8 mouse cellular contexts compared by ENCODE assay signal in the genomic region with DNA sequence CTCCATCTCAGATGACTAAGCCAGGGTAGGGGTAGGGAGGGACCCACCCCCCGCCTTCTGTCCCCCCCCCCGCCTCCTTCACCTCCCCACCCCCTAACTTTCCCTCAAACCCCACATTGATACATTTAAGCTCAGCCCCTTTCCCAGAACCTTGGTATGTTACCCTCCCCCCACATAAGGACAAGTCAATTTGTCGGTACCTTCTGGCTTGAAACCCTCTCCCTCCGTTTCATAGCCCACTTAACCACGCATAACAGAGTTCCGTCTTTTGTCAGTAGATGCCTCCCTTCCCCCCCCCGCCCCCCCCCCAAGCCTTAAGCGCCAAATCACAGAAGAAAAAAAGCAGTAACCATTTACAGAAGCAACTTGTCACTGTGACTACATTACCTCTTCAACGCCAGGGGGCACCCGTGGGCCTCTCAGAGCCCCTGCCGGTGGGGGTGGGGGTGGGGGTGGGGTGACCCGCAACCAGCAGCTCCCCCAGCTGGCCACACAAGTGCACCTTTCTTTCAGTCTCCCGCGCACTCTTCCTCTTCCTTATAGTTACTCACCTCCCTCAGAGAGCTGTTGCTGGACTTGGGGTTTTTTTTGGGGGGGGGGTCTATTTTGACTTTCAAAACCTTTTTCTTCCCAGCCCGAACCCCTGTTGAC. TPM values are rescaled to one million over a fixed set of nuclear protein-coding genes. Genes with fewer than 3 reads are reported as not detected.
DNase-seq lines count a peak whose midpoint lies in the region; ATAC-seq and TF ChIP-seq lines count a peak whose summit lies in the region.

No protein-coding gene starts in this region.

- peaks cover 8% of the 10 kb centered on the region; the same call in 1 of the 2 replicates for H3K27me3 ChIP-seq in G1E (ENCODE audit: insufficient read depth, low read length)
- no peaks in the 10 kb centered on the region for H3K27me3 ChIP-seq in intestine, postnatal 0 days (replicated peaks; ENCODE audit: control insufficient read depth, insufficient read depth, low read length)
- H3K27me3 ChIP-seq in lung, embryonic 15.5 days: no peaks in the 10 kb centered on the region

- H3K27ac ChIP-seq in intestine, postnatal 0 days (ENCODE audit: low read depth, low read length): no peak overlapping the region
- no peak overlapping the region for H3K27ac ChIP-seq in lung, embryonic 15.5 days

- no peak for TF ChIP-seq CTCF in G1E (IDR thresholded peaks at IDR 0.05; ENCODE audit: low read depth, low read length)
- peak; percentile 63 for TF ChIP-seq CTCF in intestine, postnatal 0 days (IDR thresholded peaks at IDR 0.05; ENCODE audit: low read depth)

- 20% methylated on average over 13 of the region's 15 CpGs for WGBS in intestine, postnatal 0 days
- 13% methylated on average over 9 of the region's 15 CpGs for WGBS in lung, embryonic 15.5 days

- ATAC-seq in G1E (ENCODE audit: extremely low read depth, insufficient number of reproducible peaks, low FRiP score, poor library complexity, severe bottlenecking): peak; percentile 49
- ATAC-seq in intestine, postnatal 0 days: peak; percentile 78
- ATAC-seq in lung, embryonic 15.5 days (ENCODE audit: borderline replicate concordance, extremely low read depth, low FRiP score, low TSS enrichment): peak; percentile 74
- ATAC-seq in neutrophil, adult 5-6 weeks (ENCODE audit: extremely low read depth, insufficient number of reproducible peaks, low FRiP score, poor library complexity, severe bottlenecking): peak; percentile 95

- peaks cover 3% of the 10 kb centered on the region for H3K9me3 ChIP-seq in G1E (replicated peaks)
- H3K9me3 ChIP-seq in intestine, postnatal 0 days (ENCODE audit: control insufficient read depth): peaks cover 5% of the 10 kb centered on the region; the same call in 1 of the 2 replicates
- no peaks in the 10 kb centered on the region; the same call in 1 of the 2 replicates for H3K9me3 ChIP-seq in lung, embryonic 15.5 days

- H3K4me1 ChIP-seq in G1E (ENCODE audit: insufficient read depth, low read depth, low read length): peaks cover 7% of the 10 kb centered on the region
- no peaks in the 10 kb centered on the region for H3K4me1 ChIP-seq in intestine, postnatal 0 days (replicated peaks; ENCODE audit: control insufficient read depth, insufficient read depth, low read length)
- H3K4me1 ChIP-seq in lung, embryonic 15.5 days: no peaks in the 10 kb centered on the region

- no peak overlapping the region for H3K4me3 ChIP-seq in G1E (ENCODE audit: low read depth, low read length)
- H3K4me3 ChIP-seq in intestine, postnatal 0 days (ENCODE audit: low read depth, low read length): peak overlapping the region; percentile 41; the same call in 1 of the 2 replicates
- peak overlapping the region; percentile 45 for H3K4me3 ChIP-seq in lung, embryonic 15.5 days

- H3K4me2 ChIP-seq in intestine, postnatal 0 days (replicated peaks; ENCODE audit: low read depth): peak overlapping the region; percentile 74
- H3K4me2 ChIP-seq in lung, embryonic 15.5 days: peak overlapping the region; percentile 78

- H3K36me3 ChIP-seq in G1E (replicated peaks): no peaks in the 10 kb centered on the region
- H3K36me3 ChIP-seq in intestine, postnatal 0 days (ENCODE audit: control insufficient read depth, insufficient read depth): no peaks in the 10 kb centered on the region
- H3K36me3 ChIP-seq in lung, embryonic 15.5 days: no peaks in the 10 kb centered on the region

- no peak overlapping the region for H3K9ac ChIP-seq in intestine, postnatal 0 days (ENCODE audit: low read depth, low read length)
- no peak overlapping the region for H3K9ac ChIP-seq in lung, embryonic 15.5 days

- peak; percentile 56 for DNase-seq in 416B (ENCODE audit: low read depth)
- peak; percentile 8 for DNase-seq in G1E (ENCODE audit: low spot score)
- peak; percentile 61 to 72 for DNase-seq in cerebellum, postnatal 14 days
- DNase-seq in gastrocnemius, postnatal 25 days: peak; percentile 21
- peak; percentile 55 for DNase-seq in urinary bladder, postnatal 25 days (ENCODE audit: low spot score)

RNA-seq across cellular contexts. Expression of gene Zbtb33, which starts 7.9 kb away (rescaled TPM):
- total RNA-seq in G1E (2014; fragmentation: Nextera tagmentation) (57.7 and 69.4 TPM in 2 replicates), G1E (2017) (32.2 and 32.9 TPM in 2 replicates)
- 2.6 and 2.8 TPM in 2 replicates for polyA plus RNA-seq in G1E (2012)
- total RNA-seq in gastrocnemius, postnatal 25 days (2021): 1 to 10 TPM; 6.1 to 6.2 TPM
- polyA plus RNA-seq in intestine, postnatal 0 days (2015; fragmentation: Nextera tagmentation; extraction: Ambion mirVana): 2.7 and 2.8 TPM in 2 replicates
- polyA plus RNA-seq in lung, embryonic 15.5 days (2015; fragmentation: Nextera tagmentation; extraction: Ambion mirVana): 3.7 and 3.9 TPM in 2 replicates
- 31.8 and 36.2 TPM in 2 replicates for total RNA-seq in neutrophil, adult 5-6 weeks (2017)

Comparison
In these comparisons a context has a peak if more than half of its experiments do, and no peak if none do; other contexts are left out.
1. DNase-seq: peak in every context shown above with its lines; median percentile 66 in cerebellum, postnatal 14 days; 56 in 416B; 55 in urinary bladder, postnatal 25 days; 21 in gastrocnemius, postnatal 25 days; 8 in G1E.